Mouse (Mus musculus): Measurements from ENCODE around the gene Chaf1b. TPM values are rescaled to one million over a fixed set of nuclear protein-coding genes. Genes with fewer than 3 reads are reported as not detected.

Chaf1b gene
- polyA plus RNA-seq, 1 experiment from 2014 or later = 16.4 TPM

DNA sequence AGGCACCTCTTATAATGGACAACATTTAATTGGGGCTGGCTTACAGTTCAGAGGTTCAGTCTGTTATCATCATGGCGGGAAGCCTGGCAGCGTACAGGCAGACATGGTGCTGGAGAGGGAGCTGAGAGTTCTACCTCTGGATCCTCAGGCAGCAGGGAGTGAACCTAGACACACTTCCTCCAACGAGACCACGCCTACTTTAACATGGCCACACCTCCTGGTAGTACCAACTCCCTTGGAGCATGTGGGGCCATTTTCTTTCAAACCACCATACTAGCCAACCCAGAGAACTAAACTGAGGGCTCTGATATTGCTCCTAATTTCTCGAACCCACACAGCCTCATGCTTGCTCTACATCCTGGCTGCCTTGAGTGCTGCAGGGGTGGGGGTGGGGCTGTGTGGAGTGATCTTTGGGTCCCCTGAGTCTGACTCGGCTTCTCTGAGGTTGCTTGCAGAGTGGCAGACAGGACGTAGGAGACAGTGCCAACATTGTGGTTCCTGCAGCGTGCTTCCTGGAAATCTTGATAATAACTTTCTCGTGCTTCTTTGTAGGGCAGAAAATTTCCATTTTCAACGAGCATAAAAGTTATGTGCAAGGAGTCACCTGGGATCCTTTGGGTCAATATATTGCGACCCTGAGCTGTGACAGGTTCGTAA is 7.4 kb downstream of the Chaf1b start:
- Histone ChIP-seq H3K36me3 (peaks cover 37% of the 10 kb centered on the region), H3K4me2 (no peak overlapping the region), H3K27me3 (no peaks in the 10 kb centered on the region), H3K27ac (replicated peaks) (no peak overlapping the region), H3K4me3 (no peak overlapping the region), H3K9me3 (no peaks in the 10 kb centered on the region), H3K9ac (no peak overlapping the region), H3K4me1 (replicated peaks) (no peaks in the 10 kb centered on the region)
- ATAC-seq (ENCODE audit: low read depth) = no peak
- 91% methylated on average over 12 of the region's 12 CpGs for WGBS

DNA sequence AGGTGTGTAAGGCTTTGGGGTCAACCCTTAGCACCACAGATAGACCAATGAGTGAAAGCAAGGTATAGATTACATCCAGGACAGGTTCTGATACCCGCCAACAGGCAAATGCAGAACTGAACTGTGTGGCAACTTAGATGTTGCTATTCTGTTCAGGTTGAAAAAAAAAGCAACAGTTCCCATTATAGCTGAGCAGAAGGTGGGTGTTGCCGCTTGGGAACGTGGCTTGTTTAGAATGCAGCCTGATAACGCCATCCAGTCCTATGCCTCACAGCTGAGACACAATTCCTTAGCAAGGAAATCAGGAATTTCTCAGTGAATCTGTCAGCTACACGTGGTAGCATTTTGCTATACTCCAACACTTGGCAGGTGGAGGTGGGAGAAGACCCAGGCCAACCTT is 9.6 kb downstream of the Chaf1b start:
- Histone ChIP-seq H3K36me3 (peaks cover 39% of the 10 kb centered on the region), H3K27me3 (no peaks in the 10 kb centered on the region), H3K4me2 (no peak overlapping the region), H3K9me3 (no peaks in the 10 kb centered on the region), H3K27ac (replicated peaks) (no peak overlapping the region), H3K4me3 (no peak overlapping the region), H3K9ac (no peak overlapping the region), H3K4me1 (replicated peaks) (no peaks in the 10 kb centered on the region)
- no peak for ATAC-seq (ENCODE audit: low read depth)
- 86% methylated on average over 5 of the region's 5 CpGs for WGBS

- Histone ChIP-seq H3K36me3 (peaks cover 12% of the 10 kb centered on the region), H3K9ac (no peak overlapping the region), H3K27me3 (no peaks in the 10 kb centered on the region), H3K4me2 (no peak overlapping the region), H3K9me3 (no peaks in the 10 kb centered on the region), H3K4me1 (replicated peaks) (no peaks in the 10 kb centered on the region), H3K27ac (replicated peaks) (no peak overlapping the region), H3K4me3 (no peak overlapping the region)
- no peak for ATAC-seq (ENCODE audit: low read depth)
- WGBS = 82% methylated on average over 6 of the region's 6 CpGs
Observed at GRCm38 (mm10) chr16:93903027-93903426, 19.3 kb downstream of the Chaf1b start.

GRCm38 (mm10) chr16:93906156-93907014 is 22.7 kb downstream of the Chaf1b start:
- no peaks in the 10 kb centered on the region for H3K4me1 ChIP-seq (replicated peaks)
- ATAC-seq (ENCODE audit: low read depth) = peak; percentile 29; the same call in 1 of the 2 replicates
- no peak overlapping the region for H3K9ac ChIP-seq
- no peak overlapping the region for H3K27ac ChIP-seq (replicated peaks)
- WGBS = 74% methylated on average over 11 of the region's 11 CpGs
- H3K9me3 ChIP-seq = no peaks in the 10 kb centered on the region
- no peak overlapping the region for H3K4me2 ChIP-seq
- no peak overlapping the region for H3K4me3 ChIP-seq
- no peaks in the 10 kb centered on the region for H3K27me3 ChIP-seq
- peaks cover 8% of the 10 kb centered on the region for H3K36me3 ChIP-seq

DNA sequence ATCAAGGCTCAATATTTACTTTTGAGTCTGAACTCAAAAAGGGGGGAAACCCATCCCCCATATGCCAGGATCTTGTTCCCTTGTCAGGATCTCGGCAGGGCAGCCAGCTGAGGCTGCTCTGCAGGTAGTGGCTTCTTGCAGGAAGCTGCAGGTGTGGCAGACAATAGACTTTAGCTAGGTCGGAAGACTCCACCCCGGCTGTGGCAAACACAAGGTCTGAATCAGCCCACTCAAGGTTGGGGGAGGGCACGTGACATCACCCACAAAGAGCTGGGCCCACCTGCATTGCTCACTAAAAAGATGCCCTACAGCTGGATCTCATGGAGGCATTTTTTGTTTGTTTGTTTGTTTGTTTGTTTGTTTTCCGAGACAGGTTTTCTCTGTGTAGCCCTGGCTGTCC is 24.1 kb downstream of the Chaf1b start:
- no peaks in the 10 kb centered on the region for H3K27me3 ChIP-seq
- H3K9me3 ChIP-seq = no peaks in the 10 kb centered on the region
- no peak overlapping the region for H3K9ac ChIP-seq
- H3K4me2 ChIP-seq = no peak overlapping the region
- H3K27ac ChIP-seq (replicated peaks) = no peak overlapping the region
- H3K4me3 ChIP-seq = no peak overlapping the region
- no peaks in the 10 kb centered on the region for H3K4me1 ChIP-seq (replicated peaks)
- no peak for ATAC-seq (ENCODE audit: low read depth)
- 78% methylated on average over 5 of the region's 5 CpGs for WGBS
- H3K36me3 ChIP-seq = 0 out of 2 replicates have a peak, but pooled peaks cover 5% of the 10 kb centered on the region

GRCm38 (mm10) chr16:93908196-93908595 is 24.5 kb downstream of the Chaf1b start:
- Histone ChIP-seq H3K27me3 (no peaks in the 10 kb centered on the region), H3K4me2 (no peak overlapping the region), H3K4me3 (no peak overlapping the region), H3K4me1 (replicated peaks) (no peaks in the 10 kb centered on the region), H3K36me3 (0 out of 2 replicates have a peak, but pooled peaks cover 5% of the 10 kb centered on the region), H3K27ac (replicated peaks) (no peak overlapping the region), H3K9me3 (no peaks in the 10 kb centered on the region), H3K9ac (no peak overlapping the region)
- WGBS = 94% methylated on average over 8 of the region's 8 CpGs
- ATAC-seq (ENCODE audit: low read depth) = no peak

- Histone ChIP-seq H3K9me3 (no peaks in the 10 kb centered on the region), H3K4me2 (no peak overlapping the region), H3K4me3 (no peak overlapping the region), H3K36me3 (0 out of 2 replicates have a peak, but pooled peaks cover 1% of the 10 kb centered on the region), H3K4me1 (replicated peaks) (no peaks in the 10 kb centered on the region), H3K27ac (replicated peaks) (no peak overlapping the region), H3K27me3 (no peaks in the 10 kb centered on the region), H3K9ac (no peak overlapping the region)
- no peak for ATAC-seq (ENCODE audit: low read depth)
- 92% methylated on average over 3 of the region's 3 CpGs for WGBS
Observed at GRCm38 (mm10) chr16:93909936-93910335, 26.2 kb downstream of the Chaf1b start.

DNA sequence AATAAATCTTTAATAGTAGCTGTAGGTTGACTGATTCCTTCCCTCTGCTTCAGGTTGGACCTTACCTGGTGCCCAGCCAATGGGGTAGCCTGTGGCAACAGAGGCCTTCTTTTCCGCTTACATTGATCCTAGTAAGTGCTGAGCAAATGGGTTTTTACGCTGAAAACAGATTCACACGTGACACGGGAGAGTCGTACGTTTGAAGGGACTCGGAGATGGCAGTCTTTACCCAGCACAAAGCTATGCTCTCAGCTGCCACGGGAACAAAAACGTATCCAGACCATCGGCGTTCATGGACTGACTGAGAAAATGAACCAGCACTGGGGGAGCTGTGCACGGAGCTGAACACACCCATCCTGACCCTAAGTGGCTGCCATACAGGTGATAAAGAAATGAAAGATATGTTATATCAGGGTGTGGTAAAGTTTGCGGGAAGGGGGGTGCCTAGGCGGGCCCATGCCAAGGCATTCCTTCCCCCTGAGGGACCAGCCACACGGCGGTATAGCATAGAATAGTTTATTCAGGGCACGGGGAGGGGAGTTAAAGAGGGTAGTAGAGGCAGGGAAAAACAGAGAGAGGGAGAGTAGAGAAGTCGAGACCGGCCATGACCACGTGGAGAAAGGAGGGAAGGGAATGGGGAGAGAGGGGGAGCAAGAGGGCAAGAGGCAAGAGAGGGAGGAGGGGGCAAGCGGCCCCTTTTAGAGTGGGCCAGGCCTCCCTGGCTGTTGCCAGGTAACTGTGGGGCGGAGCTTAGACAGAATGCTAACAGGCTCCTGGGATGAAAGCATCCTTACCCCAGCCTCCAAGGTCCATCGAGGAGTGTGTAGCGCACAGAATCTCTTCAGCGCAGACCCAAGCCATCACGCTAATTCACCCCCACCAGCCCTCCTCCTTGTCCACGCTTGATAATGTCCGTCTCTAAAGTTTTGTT is 27.3 kb downstream of the Chaf1b start:
- H3K27me3 ChIP-seq = no peaks in the 10 kb centered on the region
- no peak for ATAC-seq (ENCODE audit: low read depth)
- no peaks in the 10 kb centered on the region for H3K4me1 ChIP-seq (replicated peaks)
- H3K4me2 ChIP-seq = no peak overlapping the region
- 69% methylated on average over 28 of the region's 28 CpGs for WGBS
- no peak overlapping the region for H3K27ac ChIP-seq (replicated peaks)
- H3K9me3 ChIP-seq = no peaks in the 10 kb centered on the region
- H3K36me3 ChIP-seq = no peaks in the 10 kb centered on the region
- no peak overlapping the region for H3K9ac ChIP-seq
- no peak overlapping the region for H3K4me3 ChIP-seq

DNA sequence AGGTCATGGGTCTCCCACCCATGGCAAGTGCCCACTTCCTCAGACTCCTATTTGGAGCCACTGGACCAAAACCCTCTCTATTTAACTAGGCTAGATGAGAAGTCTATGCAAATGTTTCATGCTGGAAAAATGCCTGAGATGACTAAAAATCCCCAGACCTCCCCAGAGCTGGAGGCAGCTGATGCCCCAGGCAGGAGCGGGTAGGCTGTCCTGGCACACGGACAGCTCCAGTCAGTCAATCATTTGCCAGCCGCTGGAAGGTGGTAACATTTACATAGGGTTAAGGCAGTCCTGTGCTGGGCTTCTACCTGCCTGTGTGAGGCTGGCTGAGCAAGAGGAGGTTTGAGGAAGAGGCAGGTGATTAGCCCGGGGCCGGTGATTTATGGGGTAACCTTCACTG is 28.5 kb downstream of the Chaf1b start:
- H3K27me3 ChIP-seq = no peaks in the 10 kb centered on the region
- H3K4me3 ChIP-seq = no peak overlapping the region
- H3K9ac ChIP-seq = no peak overlapping the region
- no peak for ATAC-seq (ENCODE audit: low read depth)
- 76% methylated on average over 5 of the region's 5 CpGs for WGBS
- no peak overlapping the region for H3K27ac ChIP-seq (replicated peaks)
- no peak overlapping the region for H3K4me2 ChIP-seq
- H3K36me3 ChIP-seq = no peaks in the 10 kb centered on the region
- H3K9me3 ChIP-seq = no peaks in the 10 kb centered on the region
- no peaks in the 10 kb centered on the region for H3K4me1 ChIP-seq (replicated peaks)

DNA sequence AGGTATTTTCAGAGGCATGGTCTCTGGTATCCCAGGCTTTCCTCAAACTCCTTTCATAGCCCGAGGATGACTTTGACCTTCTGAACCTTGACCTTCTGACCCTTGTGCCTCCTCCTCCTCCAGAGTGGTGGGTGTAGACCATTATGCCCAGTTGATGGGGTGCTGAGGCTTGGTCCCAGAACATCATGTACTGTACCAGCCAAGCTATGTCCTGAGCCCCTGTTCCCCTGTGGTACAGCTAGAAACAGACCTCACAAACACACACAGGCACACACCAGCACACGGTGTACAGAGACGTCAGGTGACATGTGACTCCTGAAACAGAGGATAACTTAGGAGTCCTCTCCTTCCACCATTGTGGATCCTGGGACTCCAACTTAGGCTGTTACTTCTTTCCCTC is 29.1 kb downstream of the Chaf1b start:
- Histone ChIP-seq H3K9me3 (no peaks in the 10 kb centered on the region), H3K4me2 (no peak overlapping the region), H3K4me3 (no peak overlapping the region), H3K9ac (no peak overlapping the region), H3K27me3 (no peaks in the 10 kb centered on the region), H3K4me1 (replicated peaks) (no peaks in the 10 kb centered on the region), H3K36me3 (no peaks in the 10 kb centered on the region), H3K27ac (replicated peaks) (no peak overlapping the region)
- WGBS = 70% methylated on average over 3 of the region's 3 CpGs
- no peak for ATAC-seq (ENCODE audit: low read depth)

GRCm38 (mm10) chr16:93913881-93914576 is 30.3 kb downstream of the Chaf1b start:
- Histone ChIP-seq H3K9ac (no peak overlapping the region), H3K36me3 (no peaks in the 10 kb centered on the region), H3K4me1 (replicated peaks) (peaks cover 7% of the 10 kb centered on the region; the same call in 1 of the 2 replicates), H3K4me3 (no peak overlapping the region), H3K9me3 (no peaks in the 10 kb centered on the region), H3K4me2 (no peak overlapping the region), H3K27ac (replicated peaks) (no peak overlapping the region), H3K27me3 (no peaks in the 10 kb centered on the region)
- ATAC-seq (ENCODE audit: low read depth) = no peak
- whole genome bisulfite sequencing = 79% methylated on average over 10 of the region's 10 CpGs

All from neural tube, embryonic 13.5 days (tissue).